Mouse (Mus musculus) lung, postnatal 0 days (tissue): ENCODE data around the gene Romo1. TPM values are rescaled to one million over a fixed set of nuclear protein-coding genes. Genes with fewer than 3 reads are reported as not detected.

ENCODE experiments used
- ATAC-seq: fragments of 200-750 bp; cut with Nextera tagmentation; 2 replicates; pipeline ENCODE4 v1.8.0; 2017; ENCODE audit warnings: moderate library complexity
- DNase-seq: peaks from one replicate; pipeline ENCODE4 v3.0.0-alpha.2; 2016; ENCODE audit warnings: low spot score
- H3K27ac ChIP-seq: fragments of 300-500 bp; sonication (generic); 2 replicates; pipeline ENCODE4 v1.5.1; 2014; ENCODE audit warnings: antibody characterized with exemption, mild to moderate bottlenecking, low read length, mixed read lengths
- H3K27me3 ChIP-seq: fragments of 300-500 bp; sonication (generic); replicated peaks from 2 replicates; pipeline ENCODE4 v1.6.1; 2014; ENCODE audit warnings: low read length, mixed read lengths; ENCODE audit not compliant: insufficient read depth
- H3K36me3 ChIP-seq: fragments of 300-500 bp; sonication (generic); 2 replicates; pipeline ENCODE4 v1.6.1; 2014; ENCODE audit warnings: low read length, mixed read lengths; ENCODE audit not compliant: insufficient read depth
- H3K4me1 ChIP-seq: fragments of 300-500 bp; sonication (generic); 2 replicates; pipeline ENCODE4 v1.6.1; 2014; ENCODE audit warnings: antibody characterized with exemption, low read depth, low read length, mixed read lengths; ENCODE audit not compliant: insufficient read depth
- H3K4me2 ChIP-seq: fragments of 300-500 bp; sonication (generic); replicated peaks from 2 replicates; pipeline ENCODE4 v1.6.1; 2014; ENCODE audit warnings: low read depth, mild to moderate bottlenecking, low read length, moderate library complexity, mixed read lengths
- H3K4me3 ChIP-seq: fragments of 300-500 bp; sonication (generic); 2 replicates; pipeline ENCODE4 v1.5.1; 2014; ENCODE audit warnings: low read depth, low read length
- H3K9ac ChIP-seq: fragments of 300-500 bp; sonication (generic); replicated peaks from 2 replicates; pipeline ENCODE4 v1.6.1; 2014; ENCODE audit warnings: low read depth, mild to moderate bottlenecking
- H3K9me3 ChIP-seq: fragments of 300-500 bp; sonication (generic); 2 replicates; pipeline ENCODE4 v1.6.1; 2016; ENCODE audit warnings: low read length, mixed read lengths
- CTCF ChIP-seq: IDR thresholded peaks from 2 replicates; pipeline ENCODE4 v1.5.1; 2016; ENCODE audit warnings: antibody characterized with exemption, mild to moderate bottlenecking
- EP300 ChIP-seq: IDR thresholded peaks from 2 replicates; pipeline ENCODE4 v1.6.1; 2016; ENCODE audit warnings: antibody characterized with exemption, mild to moderate bottlenecking, control low read depth
- WGBS: fragments of 180-500 bp; shearing (Covaris S2); extraction: QIAGEN DNeasy Blood & Tissue Kit; methylation state at CpG from one replicate; pipeline ENCODE4 v1.1.7; 2014; 5-methylcytosine and 5-hydroxymethylcytosine counted together
- polyA plus RNA-seq: library from polyadenylated mRNA; unstranded; fragments of >200 nt; fragmentation: Nextera tagmentation; extraction: Ambion mirVana; gene quantifications from 2 replicates; pipeline ENCODE4 v1.2.1, GENCODE M21; 2015

Gene Romo1
- polyA plus RNA-seq, 1 experiment from 2014 or later = 344 TPM

- H3K9ac ChIP-seq = no peak within 1 kb of the TSS
- H3K9me3 ChIP-seq = no peaks in the 10 kb centered on the region
- H3K36me3 ChIP-seq = peaks cover 15% of the 10 kb centered on the region; the same call in 1 of the 2 replicates
- no peaks in the 10 kb centered on the region for H3K4me1 ChIP-seq
- no peak within 1 kb of the TSS for H3K4me2 ChIP-seq
- H3K4me3 ChIP-seq = no peak within 1 kb of the TSS
- H3K27me3 ChIP-seq = no peaks in the 10 kb centered on the region
- TF ChIP-seq CTCF (no peak), EP300 (no peak)
- H3K27ac ChIP-seq = no peak within 1 kb of the TSS
- no peak for DNase-seq
- ATAC-seq = no peak
- 93% methylated on average over 5 of the region's 5 CpGs for WGBS
These were observed 16.8 kb upstream of the Romo1 start, which contains the start of gene Gm28036 for GRCm38 (mm10) chr2:156126992-156127391. TSS of gene Gm28036 (minus strand) at chr2:156127092.

- Histone ChIP-seq H3K27me3 (no peaks in the 10 kb centered on the region), H3K36me3 (peaks cover 6% of the 10 kb centered on the region), H3K27ac (no peak overlapping the region), H3K9ac (no peak overlapping the region), H3K9me3 (no peaks in the 10 kb centered on the region), H3K4me3 (no peak overlapping the region), H3K4me1 (no peaks in the 10 kb centered on the region), H3K4me2 (no peak overlapping the region)
- WGBS = 80% methylated on average over 5 of the region's 5 CpGs
- TF ChIP-seq CTCF (no peak), EP300 (no peak)
- ATAC-seq (no peak), DNase-seq (no peak)
These were observed 9.7 kb upstream of the Romo1 start for GRCm38 (mm10) chr2:156134161-156134560.

GRCm38 (mm10) chr2:156135695-156136094 lies 8.1 kb upstream of the Romo1 start:
- 87% methylated on average over 6 of the region's 6 CpGs for WGBS
- no peak overlapping the region for H3K27ac ChIP-seq
- ATAC-seq = no peak
- H3K4me1 ChIP-seq = no peaks in the 10 kb centered on the region
- H3K36me3 ChIP-seq = peaks cover 9% of the 10 kb centered on the region
- H3K4me2 ChIP-seq = no peak overlapping the region
- H3K27me3 ChIP-seq = no peaks in the 10 kb centered on the region
- H3K9ac ChIP-seq = no peak overlapping the region
- H3K9me3 ChIP-seq = no peaks in the 10 kb centered on the region
- TF ChIP-seq CTCF = peak; percentile 46
- TF ChIP-seq EP300 = no peak
- no peak overlapping the region for H3K4me3 ChIP-seq
- no peak for DNase-seq

GRCm38 (mm10) chr2:156142820-156143219 lies 1.0 kb upstream of the Romo1 start:
- ATAC-seq (no peak), DNase-seq (no peak)
- 73% methylated on average over 2 of the region's 2 CpGs for WGBS
- Histone ChIP-seq H3K4me1 (peaks cover 4% of the 10 kb centered on the region), H3K9me3 (no peaks in the 10 kb centered on the region), H3K4me3 (no peak overlapping the region), H3K27ac (peak overlapping the region; percentile 88; the same call in 1 of the 2 replicates), H3K9ac (peak overlapping the region; percentile 87; the same call in 1 of the 2 replicates), H3K36me3 (peaks cover 18% of the 10 kb centered on the region), H3K27me3 (no peaks in the 10 kb centered on the region), H3K4me2 (peak overlapping the region; percentile 85; the same call in 1 of the 2 replicates)
- TF ChIP-seq EP300 (no peak), CTCF (no peak)

GRCm38 (mm10) chr2:156143367-156143766 lies 472 bp upstream of the Romo1 start:
- Histone ChIP-seq H3K4me3 (peak overlapping the region; percentile 68), H3K9ac (peak overlapping the region; percentile 87), H3K36me3 (peaks cover 22% of the 10 kb centered on the region), H3K27me3 (no peaks in the 10 kb centered on the region), H3K27ac (peak overlapping the region; percentile 88), H3K4me1 (peaks cover 4% of the 10 kb centered on the region), H3K4me2 (peak overlapping the region; percentile 85), H3K9me3 (no peaks in the 10 kb centered on the region)
- TF ChIP-seq CTCF (no peak), EP300 (no peak)
- WGBS = 2% methylated on average over 16 of the region's 16 CpGs
- ATAC-seq = 0 out of 2 replicates have a peak, but pooled peaks have one; percentile 1
- DNase-seq = no peak

- 51% methylated on average over 11 of the region's 11 CpGs for WGBS
- no peak for DNase-seq
- no peak overlapping the region for H3K4me3 ChIP-seq
- ATAC-seq = no peak
- H3K9me3 ChIP-seq = no peaks in the 10 kb centered on the region
- peaks cover 4% of the 10 kb centered on the region for H3K4me1 ChIP-seq
- no peak for TF ChIP-seq EP300
- TF ChIP-seq CTCF = no peak
- no peak overlapping the region for H3K9ac ChIP-seq
- H3K27me3 ChIP-seq = no peaks in the 10 kb centered on the region
- H3K4me2 ChIP-seq = no peak overlapping the region
- no peak overlapping the region for H3K27ac ChIP-seq
- peaks cover 29% of the 10 kb centered on the region for H3K36me3 ChIP-seq
These were observed 1.8 kb downstream of the Romo1 start for GRCm38 (mm10) chr2:156145486-156146130.
